Mouse (Mus musculus) spleen, embryonic (tissue): ENCODE results near the gene Dclre1c.
"Not testable (repeated sequence)": the region's sequence is repeated elsewhere in the genome, so short reads cannot be mapped to it uniquely, and the experiment has no call there.

Source experiments
- CTCF ChIA-PET: fragments of 350-600 bp; sonication (Branson Sonifier 250); formaldehyde crosslinking; loops from one replicate; lab custom pipeline; 2022; lab: Charles Lee

Dclre1c gene

DNA sequence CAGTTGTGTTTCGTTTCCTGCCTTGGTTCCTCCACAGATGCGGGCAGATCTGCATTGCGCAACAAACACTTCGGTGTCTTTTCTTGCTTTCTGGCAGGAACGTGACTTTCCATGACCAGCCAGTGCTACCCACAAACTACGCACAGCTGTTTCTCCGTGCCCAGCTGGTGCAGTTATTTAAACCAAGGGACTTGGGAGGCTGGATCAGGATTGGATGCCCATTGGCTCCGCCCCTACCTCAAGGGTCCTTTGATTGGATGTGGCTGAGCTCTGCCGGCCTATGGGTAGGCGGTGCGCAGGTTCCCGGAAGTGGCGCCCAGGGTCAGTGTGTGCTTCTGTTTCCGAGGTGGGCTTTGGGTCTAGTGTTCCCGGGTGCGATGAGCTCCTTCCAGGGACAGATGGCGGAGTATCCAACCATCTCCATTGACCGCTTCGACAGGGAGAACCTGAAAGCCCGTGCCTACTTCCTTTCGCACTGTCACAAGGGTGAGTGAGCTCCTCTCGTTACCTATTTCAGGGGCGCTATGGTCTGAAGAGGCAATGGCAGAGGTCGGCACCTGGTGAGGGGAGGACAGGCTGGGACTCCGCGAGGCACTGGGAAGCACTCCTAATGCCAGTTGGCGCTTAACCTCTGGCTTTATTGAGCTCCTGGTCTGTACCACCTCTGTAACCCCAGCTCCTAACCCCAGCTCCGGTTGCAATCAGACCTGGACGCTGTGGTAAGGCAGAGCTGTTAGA, at the start of gene Dclre1c:
Gene Dclre1c (plus strand): TSS at position 291 of the 738 bp plus-strand sequence.
- CTCF ChIA-PET, result interaction anchor here (0.5 to 0.7 kb wide), 2 partner anchors 93 to 104 kb away, joined by 4 to 6 read pairs; no protein-coding TSS in a partner anchor

DNA sequence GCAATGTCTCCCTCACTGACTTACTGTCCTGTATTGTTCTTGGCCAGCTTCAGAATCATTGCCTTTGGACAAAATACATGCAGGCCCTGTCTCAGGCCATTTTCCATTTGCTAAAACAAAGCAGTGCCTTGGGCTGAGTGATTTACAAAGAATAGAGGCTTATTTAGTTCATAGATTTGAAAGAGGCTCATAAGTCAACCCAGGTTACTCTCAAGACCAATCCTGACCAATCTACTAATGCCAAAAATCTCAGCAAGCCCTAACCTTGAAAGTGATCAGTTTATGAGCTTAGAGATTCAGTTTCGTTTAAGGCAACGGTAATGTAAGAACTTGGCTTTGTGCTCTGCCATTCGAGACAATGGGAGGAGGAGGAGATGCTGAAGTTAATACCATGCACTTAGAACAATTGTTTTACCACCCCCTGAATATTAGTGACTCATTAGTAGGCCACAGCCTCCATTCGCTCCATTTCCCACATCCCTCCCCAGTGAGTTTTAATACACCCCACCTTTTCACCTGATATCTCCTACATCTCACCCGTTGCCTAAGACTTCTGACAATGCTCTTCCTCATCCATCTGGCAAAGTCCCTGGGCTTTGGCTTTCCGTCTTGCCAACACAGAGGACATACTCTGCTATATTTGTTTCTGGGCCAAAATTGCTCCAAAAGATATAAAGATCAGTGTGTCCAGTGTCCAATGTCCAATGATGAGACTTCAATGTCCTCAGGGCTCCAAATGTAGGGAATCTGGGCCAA, 36.6 kb upstream of the Dclre1c start:
- CTCF ChIA-PET, result interaction anchor here (0.6 kb wide), 1 partner anchor 60 kb away, joined by 4 read pairs; no protein-coding TSS in a partner anchor

DNA sequence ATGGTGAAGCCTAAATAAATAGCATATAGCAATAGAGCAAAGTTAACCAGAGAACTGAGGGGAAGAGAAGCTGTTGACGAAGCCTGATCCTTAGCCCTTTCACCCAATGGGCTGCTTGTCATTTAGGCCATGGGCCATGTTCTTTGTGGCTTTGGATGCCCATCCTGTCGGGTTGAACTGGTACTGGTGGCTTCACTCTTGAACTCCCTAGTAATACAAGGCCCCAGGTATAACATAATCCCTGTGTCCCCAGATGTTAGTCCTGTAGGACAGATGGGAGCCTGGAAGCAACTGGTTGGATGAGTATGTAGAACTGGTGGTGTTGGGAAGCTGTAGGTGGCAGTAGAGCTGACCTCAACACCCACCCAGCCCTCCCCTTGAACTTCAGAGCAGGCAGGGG, 32.0 kb upstream of the Dclre1c start:
- CTCF ChIA-PET, result no interaction called here

DNA sequence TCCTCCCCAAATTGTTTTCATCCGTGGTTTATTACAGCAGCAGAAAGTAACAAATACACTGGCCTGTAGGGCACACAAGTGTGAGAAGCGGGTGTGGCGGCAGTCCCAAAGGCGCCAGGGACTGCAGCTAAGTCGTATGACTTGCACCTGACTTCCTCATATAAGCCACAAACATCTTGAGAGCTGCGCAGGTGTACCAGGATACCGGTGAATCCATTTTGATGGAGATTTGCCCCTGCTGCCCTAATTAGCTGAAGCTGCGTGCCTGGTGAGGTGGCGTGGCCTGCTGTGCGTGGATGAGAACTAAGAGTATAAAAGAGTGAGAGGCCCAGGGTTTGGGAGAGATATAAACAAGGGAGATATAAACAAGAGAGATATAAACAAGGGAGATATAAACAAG, 26.8 kb upstream of the Dclre1c start, which contains the start of gene Olah:
Gene Olah (minus strand): TSS at position 101 of the 400 bp plus-strand sequence.
- CTCF ChIA-PET, result not testable (repeated sequence)

DNA sequence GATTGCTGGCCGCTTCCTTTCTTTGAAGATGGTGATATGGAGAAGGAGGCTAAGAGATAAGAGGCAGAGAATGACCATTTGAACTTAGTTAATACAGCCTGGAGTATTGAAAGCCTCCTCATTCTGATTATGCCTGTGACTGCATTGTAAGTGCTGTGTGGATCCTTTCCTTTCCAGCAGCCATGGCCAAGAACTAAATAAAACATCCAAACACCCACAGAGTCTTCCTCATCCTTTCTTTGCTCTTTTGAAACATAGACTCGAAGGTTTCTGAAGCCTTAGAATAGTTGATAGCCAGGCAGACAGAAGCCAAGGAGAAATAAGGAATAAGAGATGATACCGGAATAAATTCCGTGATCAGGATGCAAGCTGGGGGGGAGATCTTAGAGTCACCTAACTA, 17.9 kb upstream of the Dclre1c start:
- CTCF ChIA-PET, result no interaction called here

DNA sequence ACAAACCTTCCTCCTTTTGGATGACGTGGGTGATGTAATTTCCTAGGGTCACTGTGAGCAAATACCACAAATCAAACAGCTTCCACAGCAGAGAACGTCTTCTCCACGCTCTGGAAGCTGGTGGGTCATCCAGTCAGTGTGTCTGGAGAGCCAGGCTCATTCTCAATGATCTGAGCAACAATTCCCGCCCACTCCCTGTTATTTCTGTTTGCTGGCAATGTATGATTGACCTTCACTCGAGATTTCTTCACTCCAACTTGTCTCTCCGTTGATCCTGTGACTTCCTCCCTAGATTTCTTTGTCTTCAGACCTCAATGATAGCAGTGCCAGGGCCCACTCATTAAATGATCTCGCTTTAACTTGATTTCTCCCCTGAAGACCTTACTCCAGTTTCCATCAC, 16.2 kb upstream of the Dclre1c start:
- CTCF ChIA-PET, result no interaction called here

DNA sequence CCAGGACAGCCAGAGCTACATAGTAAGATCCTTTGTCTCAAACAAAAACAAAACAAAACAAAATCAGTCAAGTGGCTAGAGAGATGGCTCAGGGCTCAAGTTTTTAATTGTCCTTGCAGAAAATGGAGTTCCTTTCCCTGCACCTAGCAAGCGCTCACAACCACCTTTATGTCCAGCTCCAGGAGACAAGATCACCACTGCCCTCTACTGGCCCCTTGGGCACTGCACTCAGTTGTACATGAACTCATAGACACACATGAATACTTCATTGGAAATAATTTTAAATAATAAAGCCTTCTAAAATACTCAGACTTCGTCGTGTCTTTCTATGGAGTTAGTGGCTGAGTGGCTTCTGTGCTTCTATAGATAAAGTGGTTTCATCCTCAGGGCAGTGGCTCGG, 9.7 kb upstream of the Dclre1c start:
- CTCF ChIA-PET, result no interaction called here

DNA sequence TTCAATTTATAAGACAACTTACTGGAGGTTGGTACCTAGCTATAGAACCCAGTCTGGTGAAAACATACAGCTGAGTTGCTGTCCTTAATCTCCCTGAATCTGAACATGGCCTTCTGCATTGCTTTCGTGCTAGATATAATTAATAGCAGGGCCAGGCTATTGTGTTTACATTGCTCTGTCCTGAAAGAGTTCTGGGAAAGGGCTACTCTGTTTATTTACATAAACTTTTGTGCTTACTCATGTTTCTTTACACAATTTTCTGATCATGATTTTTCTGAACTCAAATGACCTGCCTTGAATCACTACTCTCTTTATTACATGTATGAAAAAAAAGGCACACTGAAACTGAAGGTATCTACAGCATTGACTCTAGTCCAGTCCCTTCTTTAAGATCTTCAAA, 8.3 kb upstream of the Dclre1c start:
- CTCF ChIA-PET, result no interaction called here

DNA sequence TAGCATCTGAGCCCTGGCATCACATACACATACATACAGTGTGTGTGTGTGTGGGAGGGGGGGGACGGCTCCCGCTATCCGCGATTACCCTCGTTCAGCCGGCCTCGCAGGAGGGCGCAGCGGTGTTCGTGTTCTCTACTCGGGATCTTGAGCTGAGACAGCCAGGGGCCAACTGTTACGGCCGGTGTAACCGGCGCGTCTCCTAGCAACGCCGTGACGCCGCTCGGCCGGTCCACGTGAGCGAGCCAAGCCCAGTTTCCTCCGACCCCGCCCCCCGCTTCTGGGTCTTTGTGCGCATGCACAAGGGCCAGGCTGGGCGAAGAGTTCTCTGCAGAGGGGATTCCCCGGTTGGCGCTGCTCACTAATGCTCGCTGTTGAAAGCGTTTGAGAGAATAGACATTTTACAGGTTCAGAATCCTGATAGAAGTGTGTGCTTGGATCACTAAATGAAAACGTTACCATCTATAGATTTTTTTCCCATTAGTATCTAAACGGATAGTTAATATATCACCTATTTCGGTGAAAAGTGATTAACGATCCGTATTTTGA, 5.0 kb upstream of the Dclre1c start:
- CTCF ChIA-PET, result no interaction called here

DNA sequence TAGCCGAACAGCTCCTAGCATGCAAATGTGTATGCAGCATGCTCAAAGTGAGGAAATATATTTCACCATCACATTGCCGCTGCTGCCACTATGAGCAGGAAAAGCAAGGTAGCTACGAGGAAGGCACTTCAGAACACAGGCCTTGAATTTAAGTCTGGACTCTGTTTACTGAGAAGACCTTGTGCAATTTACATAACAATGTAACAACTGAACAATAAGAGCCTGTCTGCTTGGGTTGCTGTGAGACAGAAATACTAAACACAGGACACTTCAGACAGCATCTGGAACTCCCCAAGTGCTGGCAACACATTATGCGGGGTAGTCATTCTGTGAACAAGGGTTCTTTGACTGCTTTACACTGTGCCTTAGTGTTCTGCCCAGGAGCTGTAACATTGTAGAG, 3.8 kb upstream of the Dclre1c start:
- CTCF ChIA-PET, result no interaction called here

DNA sequence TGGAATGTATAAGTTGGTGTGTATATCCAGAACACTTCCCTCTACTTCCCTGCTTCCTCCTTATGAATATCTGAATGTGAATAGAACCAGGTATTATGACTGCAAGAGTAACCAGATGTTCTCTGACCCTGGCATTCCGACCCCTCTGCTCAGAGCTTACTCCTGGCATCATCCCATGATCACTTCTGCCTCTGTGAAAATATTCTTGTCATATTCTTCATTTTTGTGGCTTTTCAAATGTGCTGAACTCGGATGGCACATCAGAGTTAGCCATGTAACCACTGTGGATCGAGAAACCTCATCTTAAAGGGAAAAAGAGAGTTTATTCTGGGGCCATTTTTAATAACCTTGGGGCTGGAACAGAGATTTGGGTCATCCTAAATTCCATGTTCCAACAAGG, 1.4 kb upstream of the Dclre1c start, which contains the start of gene Meig1:
Gene Meig1 (minus strand): TSS at position 101 of the 400 bp plus-strand sequence.
- CTCF ChIA-PET, result no interaction called here

DNA sequence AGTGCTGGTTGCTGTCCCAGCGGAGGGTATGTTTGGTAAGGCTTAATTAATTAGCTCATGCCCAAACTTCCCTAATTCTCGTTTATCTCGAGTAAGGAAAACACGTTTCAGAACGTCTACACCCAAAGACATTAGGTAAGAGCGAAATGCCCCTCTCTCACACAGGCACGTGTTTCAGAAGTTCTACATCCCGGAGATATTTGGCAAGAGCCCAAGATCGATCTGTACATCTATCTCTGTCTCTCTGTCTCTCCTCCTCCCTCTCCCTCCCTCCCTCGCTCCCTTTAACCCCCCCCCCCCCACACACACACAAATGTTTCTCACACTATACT, 614 bp downstream of the Dclre1c start:
- CTCF ChIA-PET, result interaction anchor here (0.6 kb wide), 1 partner anchor 75 kb away, joined by 10 read pairs; no protein-coding TSS in a partner anchor

DNA sequence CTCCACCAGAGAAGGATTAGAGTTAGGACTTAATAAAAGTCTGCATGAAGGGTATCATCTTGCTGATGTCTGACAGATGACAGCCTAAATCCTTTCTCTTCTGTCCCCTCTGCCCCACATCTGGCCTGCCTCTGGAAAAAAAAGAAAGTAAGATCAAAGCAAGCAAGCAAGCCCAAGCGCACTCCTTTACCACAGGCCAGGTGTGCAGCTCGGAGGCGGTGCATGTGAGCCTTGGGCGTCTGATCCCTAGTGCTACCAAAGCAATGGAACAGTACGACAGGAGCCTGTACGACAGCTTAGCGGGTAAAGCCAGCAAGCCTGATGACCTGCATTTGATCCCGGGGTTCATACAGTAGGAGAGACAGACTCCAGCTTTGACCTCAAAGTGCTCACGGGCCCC, 7.0 kb downstream of the Dclre1c start:
- CTCF ChIA-PET, result no interaction called here

DNA sequence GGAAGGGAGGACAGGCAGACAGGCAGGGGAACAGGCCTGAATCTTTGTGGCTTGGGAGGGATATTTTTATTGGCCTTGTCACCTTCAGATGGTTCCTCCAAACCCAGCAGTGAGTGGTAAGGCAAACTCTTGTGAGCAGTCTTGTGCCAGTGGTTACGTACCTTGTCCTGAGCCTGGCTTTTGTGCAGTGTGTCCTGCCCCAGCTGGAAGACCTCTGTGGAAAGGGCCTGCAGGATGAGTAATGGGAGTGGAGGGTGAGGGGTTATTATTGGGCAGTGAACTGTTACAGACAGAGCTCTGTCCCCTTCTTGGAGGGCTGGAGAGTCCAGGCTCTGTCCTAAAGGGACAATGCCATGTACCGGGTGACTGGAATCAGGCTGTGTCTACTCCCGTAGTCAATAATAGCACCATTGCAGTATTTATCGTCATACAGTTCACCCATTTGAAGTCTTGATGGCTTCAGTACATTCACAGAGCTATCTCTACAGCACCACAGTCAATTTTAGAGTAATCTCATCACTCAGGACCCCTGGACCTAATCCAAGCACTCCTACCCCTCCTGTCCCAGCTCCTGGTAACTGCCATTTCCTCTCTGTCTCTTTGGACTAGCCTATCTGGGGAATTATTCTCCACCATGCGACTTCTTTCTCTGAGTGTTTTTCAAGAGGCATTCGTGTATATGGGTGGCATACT, 11.6 kb downstream of the Dclre1c start:
- CTCF ChIA-PET, result interaction anchor here (0.6 kb wide), 1 partner anchor 9 kb away, joined by 3 read pairs; no protein-coding TSS in a partner anchor

DNA sequence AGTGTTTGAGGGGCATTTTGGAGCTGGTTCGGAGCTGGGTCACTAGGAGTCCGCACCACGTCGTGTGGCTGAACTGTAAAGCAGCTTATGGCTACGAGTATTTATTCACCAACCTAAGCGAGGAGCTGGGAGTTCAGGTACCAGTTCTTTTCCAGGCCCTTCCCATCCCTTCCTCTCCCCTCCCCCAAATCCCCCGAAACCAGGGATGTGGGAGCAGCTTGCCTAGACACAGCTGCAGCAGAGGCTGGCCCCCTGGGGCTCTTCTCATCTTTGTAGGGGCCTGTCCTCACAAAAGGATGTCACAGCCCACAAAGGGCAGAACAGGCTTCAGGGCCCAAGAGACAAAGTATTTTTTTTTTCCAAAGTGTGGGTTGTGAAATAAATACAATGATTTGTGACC, 14.0 kb downstream of the Dclre1c start:
- CTCF ChIA-PET, result no interaction called here

DNA sequence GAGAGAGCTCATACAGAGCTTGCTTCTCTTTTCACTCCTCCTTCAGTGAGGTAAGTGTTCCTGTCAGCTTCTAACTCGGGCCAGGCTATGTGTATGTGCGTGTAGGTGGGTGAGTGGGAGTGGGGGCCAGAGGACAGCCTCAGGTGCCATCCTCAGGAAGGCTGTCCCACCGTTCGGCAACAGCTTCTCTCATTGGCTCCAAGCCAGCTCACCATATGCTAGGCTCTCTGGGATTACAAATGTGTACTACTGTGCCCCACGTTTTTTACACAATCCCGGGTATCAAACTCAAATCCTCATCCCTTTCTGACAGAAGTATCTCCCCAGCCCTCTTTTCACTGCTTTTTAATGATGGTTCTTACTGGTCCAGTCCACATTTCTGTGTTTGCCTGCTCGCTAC, 20.3 kb downstream of the Dclre1c start:
- CTCF ChIA-PET, result interaction anchor here (0.5 kb wide), 1 partner anchor 9 kb away, joined by 3 read pairs; no protein-coding TSS in a partner anchor

DNA sequence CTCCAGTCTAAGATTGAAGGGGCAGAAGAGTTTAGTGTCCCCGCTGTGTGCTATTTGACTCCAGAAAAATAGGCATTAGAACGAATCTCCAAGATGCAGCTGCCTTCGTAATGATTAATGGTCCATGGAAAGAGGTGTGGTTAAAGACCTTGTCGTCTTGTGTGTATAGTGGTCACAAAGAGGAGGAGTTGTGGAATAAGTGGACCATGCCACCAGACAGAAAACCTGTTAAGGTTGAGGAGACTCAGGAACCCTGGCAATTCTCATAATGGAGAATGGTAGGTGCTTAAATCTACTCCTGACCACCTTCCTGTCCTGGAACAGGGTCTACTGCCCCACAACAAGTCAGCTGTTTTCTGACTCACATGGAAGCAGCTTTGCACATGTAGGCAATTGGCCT, 22.1 kb downstream of the Dclre1c start:
- CTCF ChIA-PET, result no interaction called here

DNA sequence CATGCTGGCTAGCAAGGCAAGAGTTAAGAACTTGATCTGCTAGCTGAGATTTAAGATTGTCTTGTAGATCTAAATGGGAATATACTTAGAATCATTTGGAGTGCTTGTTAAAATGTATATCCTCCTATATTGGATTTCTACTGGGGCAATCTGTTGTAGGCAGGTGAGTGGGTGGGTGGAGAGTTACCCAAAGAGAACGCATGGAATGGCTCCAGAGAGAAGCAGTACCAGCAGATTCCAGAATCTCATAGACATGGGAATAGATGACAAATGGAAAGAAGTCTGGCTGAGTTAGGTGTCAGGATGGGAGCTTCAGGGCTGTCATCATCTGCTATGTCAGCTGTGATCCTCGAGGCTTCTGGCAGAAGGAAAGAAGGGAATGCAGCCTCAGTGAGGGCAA, 25.5 kb downstream of the Dclre1c start:
- CTCF ChIA-PET, result no interaction called here

DNA sequence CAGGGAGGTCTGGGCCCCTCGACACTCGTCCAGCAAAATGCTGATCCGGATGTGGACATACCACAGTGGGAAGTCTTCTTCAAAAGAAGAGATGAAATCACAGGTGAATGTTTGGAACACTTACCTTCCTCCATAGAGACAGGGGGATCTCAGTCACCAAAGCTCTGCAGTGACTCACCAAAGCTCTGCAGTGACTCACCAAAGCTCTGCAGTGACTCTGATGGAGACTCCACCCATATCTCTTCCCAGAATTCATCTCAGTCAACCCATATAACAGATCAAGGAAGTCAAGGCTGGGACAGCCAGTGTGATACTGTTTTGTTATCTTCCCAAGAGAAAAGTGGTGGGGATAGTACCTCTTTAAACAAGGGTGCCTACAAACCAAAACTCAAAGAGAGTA, 29.2 kb downstream of the Dclre1c start:
- CTCF ChIA-PET, result interaction anchor here (0.6 kb wide), 1 partner anchor 270 kb away, joined by 6 read pairs; no protein-coding TSS in a partner anchor

DNA sequence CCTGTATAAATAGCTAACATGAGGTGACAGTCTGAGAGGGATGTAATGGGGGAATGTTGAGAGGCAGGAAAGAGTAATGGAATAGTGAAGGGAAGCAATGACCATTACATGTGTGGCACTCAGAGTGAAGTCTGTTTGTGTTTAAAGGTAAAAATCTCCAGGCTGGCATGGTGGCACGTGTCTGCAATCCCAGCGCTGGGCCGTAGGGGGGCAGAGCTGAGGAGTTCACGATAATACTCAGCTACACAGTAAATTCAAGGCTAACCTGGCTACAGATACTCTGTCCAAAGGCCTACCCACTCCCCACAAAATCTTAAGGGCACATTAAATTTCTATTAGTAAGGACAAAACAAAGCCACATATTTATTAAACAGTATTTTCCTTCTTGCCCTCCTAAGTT, 32.7 kb downstream of the Dclre1c start:
- CTCF ChIA-PET, result no interaction called here

DNA sequence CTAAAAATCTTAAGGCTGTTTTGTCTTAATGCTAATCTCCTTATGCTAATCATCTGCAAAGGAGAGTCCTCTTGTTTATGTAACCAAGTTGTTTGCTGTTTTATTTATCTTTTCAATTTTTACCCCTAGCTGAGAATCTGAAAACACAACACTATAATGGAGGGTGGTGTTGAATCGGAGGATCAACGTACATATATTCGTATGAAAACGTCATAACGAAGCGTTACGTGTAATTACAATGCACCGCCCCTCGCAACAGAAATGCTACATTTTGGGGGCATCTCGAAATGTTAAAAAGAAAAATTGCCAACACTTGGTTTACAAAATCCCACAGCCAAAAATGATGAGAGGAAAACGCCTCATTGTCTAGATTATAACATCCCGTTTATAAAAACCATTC, 50.0 kb downstream of the Dclre1c start:
- CTCF ChIA-PET, result interaction anchor here (1.0 kb wide), 1 partner anchor 72 kb away, joined by 3 read pairs; no protein-coding TSS in a partner anchor
